Mouse (Mus musculus) bone marrow macrophage, adult 2 months (primary cell): ENCODE measurements at regions not wholly inside any gene's neighbourhood (a gene's known extent, or its start where the extent isn't known, plus 50 kb on each side); places are given as distances from the start of the nearest gene placed in this dataset.

Source experiments
- CTCF ChIP-seq: IDR thresholded peaks from 2 replicates; pipeline ENCODE4 v1.5.1; 2012; ENCODE audit warnings: low read depth, mild to moderate bottlenecking, low read length, moderate library complexity
- POLR2A ChIP-seq: IDR thresholded peaks from 2 replicates; pipeline ENCODE4 v1.6.1; 2012; ENCODE audit warnings: mild to moderate bottlenecking, low read depth, low read length, borderline replicate concordance

DNA sequence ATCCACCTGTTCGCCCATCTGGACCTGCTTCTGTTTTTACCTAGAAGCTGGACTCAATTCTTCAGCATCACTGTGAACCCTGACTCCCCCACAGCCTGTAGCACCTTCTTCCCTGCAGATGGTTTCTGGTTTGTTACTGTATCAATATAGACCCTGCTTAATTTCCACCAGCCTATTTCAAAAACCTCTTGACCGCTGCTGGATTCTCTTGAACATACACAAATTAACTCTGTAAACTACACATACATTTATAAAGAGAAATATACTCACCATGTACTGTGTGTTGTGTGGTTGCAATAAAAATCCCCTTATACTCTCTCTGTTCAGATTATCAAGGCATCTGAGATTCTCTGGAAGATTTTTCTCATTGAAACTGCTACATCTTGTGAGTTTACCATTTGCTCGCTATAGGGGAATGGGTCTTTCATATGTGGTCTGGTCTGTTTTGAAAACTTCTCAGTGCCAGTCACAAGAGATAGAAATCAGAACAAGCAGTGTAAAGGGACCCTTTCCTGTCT, 89.8 kb upstream of the Cpsf6 start:
- TF ChIP-seq CTCF = no peak
- no peak for TF ChIP-seq POLR2A
